Mouse (Mus musculus) heart, adult 11 months (tissue): ENCODE measurements around the gene N4bp2l2.

Source experiments
- DNase-seq: peaks from one replicate; pipeline ENCODE4 v3.0.0; 2022

The N4bp2l2 gene

DNA sequence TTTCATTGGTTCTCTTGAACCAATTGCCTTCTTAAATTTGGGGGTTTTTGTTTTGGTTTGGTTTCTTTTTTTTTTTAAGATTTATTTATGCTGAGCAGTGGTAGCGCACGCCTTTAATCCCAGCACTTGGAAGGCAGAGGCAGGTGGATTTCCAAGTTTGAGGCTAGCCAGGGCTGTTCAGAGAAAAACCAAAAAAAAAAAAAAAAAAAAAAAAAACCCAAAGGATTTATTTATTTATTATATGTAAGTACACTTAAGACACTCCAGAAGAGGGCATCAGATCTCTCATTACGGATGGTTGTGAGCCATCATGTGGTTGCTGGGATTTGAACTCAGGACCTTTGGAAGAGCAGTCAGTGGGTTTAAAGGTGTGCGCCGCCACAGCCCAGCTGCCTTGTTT lies 105.1 kb downstream of the N4bp2l2 start:
- peak; percentile 6 for DNase-seq

- DNase-seq = peak; percentile 68
These were observed 106.4 kb downstream of the N4bp2l2 start for GRCm38 (mm10) chr5:150559519-150560103.
